Mouse (Mus musculus): Measurements from ENCODE around the gene Cubn. TPM values are rescaled to one million over a fixed set of nuclear protein-coding genes. Genes with fewer than 3 reads are reported as not detected.
A peak's percentile ranks its signal among the peaks of the same experiment; 100 is the strongest.

Cubn gene
- polyA plus RNA-seq, 1 experiment from 2014 or later: 0.05 TPM

GRCm38 (mm10) chr2:13385542-13386345 lies 105.9 kb downstream of the Cubn start:
- Histone ChIP-seq H3K36me3 (ENCODE audit: control insufficient read depth, insufficient read depth, low read length) (no peaks in the 10 kb centered on the region), H3K27me3 (ENCODE audit: control insufficient read depth, insufficient read depth, low read length) (no peaks in the 10 kb centered on the region), H3K4me1 (replicated peaks; ENCODE audit: control insufficient read depth, insufficient read depth) (no peaks in the 10 kb centered on the region), H3K9me3 (ENCODE audit: control insufficient read depth, low read length) (no peaks in the 10 kb centered on the region), H3K9ac (ENCODE audit: low read length) (no peak overlapping the region), H3K4me3 (ENCODE audit: low read depth, low read length) (no peak overlapping the region), H3K4me2 (replicated peaks; ENCODE audit: low read depth) (no peak overlapping the region), H3K27ac (replicated peaks) (peak overlapping the region; percentile 74)
- DNase-seq (ENCODE audit: low spot score): no peak
- TF ChIP-seq EP300 (optimal IDR thresholded peaks at IDR 0.05) (no peak), CTCF (IDR thresholded peaks at IDR 0.05; ENCODE audit: low read depth) (no peak)
- no peak for ATAC-seq (ENCODE audit: low FRiP score, low TSS enrichment)
- WGBS: 45% methylated on average over 3 of the region's 3 CpGs

GRCm38 (mm10) chr2:13384775-13385541 lies 106.7 kb downstream of the Cubn start:
- Histone ChIP-seq H3K4me3 (ENCODE audit: low read depth, low read length) (no peak overlapping the region), H3K9ac (ENCODE audit: low read length) (no peak overlapping the region; the same call in 1 of the 2 replicates), H3K36me3 (ENCODE audit: control insufficient read depth, insufficient read depth, low read length) (no peaks in the 10 kb centered on the region), H3K27ac (replicated peaks) (peak overlapping the region; percentile 74), H3K4me1 (replicated peaks; ENCODE audit: control insufficient read depth, insufficient read depth) (no peaks in the 10 kb centered on the region), H3K9me3 (ENCODE audit: control insufficient read depth, low read length) (no peaks in the 10 kb centered on the region), H3K27me3 (ENCODE audit: control insufficient read depth, insufficient read depth, low read length) (no peaks in the 10 kb centered on the region), H3K4me2 (replicated peaks; ENCODE audit: low read depth) (no peak overlapping the region)
- 37% methylated on average over 4 of the region's 4 CpGs for WGBS
- no peak for TF ChIP-seq EP300 (optimal IDR thresholded peaks at IDR 0.05)
- TF ChIP-seq CTCF (IDR thresholded peaks at IDR 0.05; ENCODE audit: low read depth): no peak
- no peak for DNase-seq (ENCODE audit: low spot score)
- ATAC-seq (ENCODE audit: low FRiP score, low TSS enrichment): no peak

- ATAC-seq (ENCODE audit: low FRiP score, low TSS enrichment) (no peak), DNase-seq (ENCODE audit: low spot score) (no peak)
- Histone ChIP-seq H3K4me1 (replicated peaks; ENCODE audit: control insufficient read depth, insufficient read depth) (0 out of 2 replicates have a peak, but pooled peaks cover 2% of the 10 kb centered on the region), H3K9ac (ENCODE audit: low read length) (no peak overlapping the region), H3K4me2 (replicated peaks; ENCODE audit: low read depth) (no peak overlapping the region), H3K4me3 (ENCODE audit: low read depth, low read length) (no peak overlapping the region), H3K36me3 (ENCODE audit: control insufficient read depth, insufficient read depth, low read length) (no peaks in the 10 kb centered on the region), H3K27ac (replicated peaks) (no peak overlapping the region), H3K9me3 (ENCODE audit: control insufficient read depth, low read length) (no peaks in the 10 kb centered on the region), H3K27me3 (ENCODE audit: control insufficient read depth, insufficient read depth, low read length) (no peaks in the 10 kb centered on the region)
- no peak for TF ChIP-seq EP300 (optimal IDR thresholded peaks at IDR 0.05)
- no peak for TF ChIP-seq CTCF (IDR thresholded peaks at IDR 0.05; ENCODE audit: low read depth)
- WGBS: 56% methylated on average over 4 of the region's 4 CpGs
Measured at GRCm38 (mm10) chr2:13376166-13376565, 115.4 kb downstream of the Cubn start.

- Histone ChIP-seq H3K4me2 (replicated peaks; ENCODE audit: low read depth) (no peak overlapping the region), H3K27ac (replicated peaks) (no peak overlapping the region), H3K9ac (ENCODE audit: low read length) (no peak overlapping the region), H3K27me3 (ENCODE audit: control insufficient read depth, insufficient read depth, low read length) (no peaks in the 10 kb centered on the region), H3K4me3 (ENCODE audit: low read depth, low read length) (no peak overlapping the region), H3K4me1 (replicated peaks; ENCODE audit: control insufficient read depth, insufficient read depth) (0 out of 2 replicates have a peak, but pooled peaks cover 2% of the 10 kb centered on the region), H3K9me3 (ENCODE audit: control insufficient read depth, low read length) (no peaks in the 10 kb centered on the region), H3K36me3 (ENCODE audit: control insufficient read depth, insufficient read depth, low read length) (no peaks in the 10 kb centered on the region)
- no peak for DNase-seq (ENCODE audit: low spot score)
- TF ChIP-seq CTCF (IDR thresholded peaks at IDR 0.05; ENCODE audit: low read depth) (no peak), EP300 (optimal IDR thresholded peaks at IDR 0.05) (no peak)
- WGBS: 71% methylated on average over 1 of the region's 1 CpGs
- ATAC-seq (ENCODE audit: low FRiP score, low TSS enrichment): no peak
Measured at GRCm38 (mm10) chr2:13373291-13373690, 118.3 kb downstream of the Cubn start.

GRCm38 (mm10) chr2:13372825-13373224 lies 118.8 kb downstream of the Cubn start:
- no peaks in the 10 kb centered on the region for H3K36me3 ChIP-seq (ENCODE audit: control insufficient read depth, insufficient read depth, low read length)
- H3K4me2 ChIP-seq (replicated peaks; ENCODE audit: low read depth): no peak overlapping the region
- WGBS: 62% methylated on average over 3 of the region's 3 CpGs
- no peak overlapping the region for H3K27ac ChIP-seq (replicated peaks)
- H3K27me3 ChIP-seq (ENCODE audit: control insufficient read depth, insufficient read depth, low read length): no peaks in the 10 kb centered on the region
- no peak for TF ChIP-seq CTCF (IDR thresholded peaks at IDR 0.05; ENCODE audit: low read depth)
- TF ChIP-seq EP300 (optimal IDR thresholded peaks at IDR 0.05): no peak
- DNase-seq (ENCODE audit: low spot score): no peak
- H3K9ac ChIP-seq (ENCODE audit: low read length): no peak overlapping the region
- H3K4me3 ChIP-seq (ENCODE audit: low read depth, low read length): no peak overlapping the region
- H3K4me1 ChIP-seq (replicated peaks; ENCODE audit: control insufficient read depth, insufficient read depth): 0 out of 2 replicates have a peak, but pooled peaks cover 2% of the 10 kb centered on the region
- no peak for ATAC-seq (ENCODE audit: low FRiP score, low TSS enrichment)
- H3K9me3 ChIP-seq (ENCODE audit: control insufficient read depth, low read length): no peaks in the 10 kb centered on the region
